Comparison of ENCODE assay signal across 7 mouse cellular contexts in the genomic region with DNA sequence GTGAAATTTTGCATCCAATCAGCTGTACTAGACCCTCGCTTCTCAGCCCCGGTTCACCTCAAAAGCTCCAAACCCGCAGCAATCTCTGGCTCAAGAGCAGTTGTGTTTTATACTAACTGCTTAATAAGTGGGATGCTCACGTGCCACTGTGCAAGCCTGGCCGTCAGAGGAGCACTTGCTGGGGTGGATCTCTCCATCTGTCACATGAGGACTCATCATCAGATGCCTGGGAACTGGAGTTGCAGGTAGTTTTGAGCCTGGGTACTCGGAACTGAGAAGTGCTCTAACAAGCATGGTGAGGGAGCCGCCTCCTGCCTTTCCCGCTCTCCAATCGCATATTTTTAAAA. TPM values are rescaled to one million over a fixed set of nuclear protein-coding genes. Genes with fewer than 3 reads are reported as not detected.
DNase-seq lines count a peak whose midpoint lies in the region; ATAC-seq and TF ChIP-seq lines count a peak whose summit lies in the region.

No protein-coding gene starts in this region.

- no peak for DNase-seq in liver, embryonic 11.5 days (ENCODE audit: low spot score)
- no peak for DNase-seq in liver, postnatal 0 days
- no peak for DNase-seq in hindbrain, embryonic 14.5 days (ENCODE audit: low spot score)
- DNase-seq in midbrain, postnatal 0 days (ENCODE audit: low spot score): no peak
- no peak for DNase-seq in thymus, postnatal 4 days

- no peak; the same call in 1 of the 2 replicates for ATAC-seq in liver, embryonic 11.5 days (replicated peaks; ENCODE audit: low FRiP score)
- no peak for ATAC-seq in liver, postnatal 0 days
- ATAC-seq in embryonic facial prominence, embryonic 15.5 days (ENCODE audit: insufficient number of reproducible peaks, low FRiP score, low TSS enrichment, low read depth): no peak
- no peak for ATAC-seq in hindbrain, embryonic 14.5 days (ENCODE audit: low FRiP score)
- no peak for ATAC-seq in midbrain, postnatal 0 days (ENCODE audit: low FRiP score)
- ATAC-seq in activated CD4-positive, CD25-positive, alpha-beta regulatory T cell, adult 4 months: no peak

- H3K9ac ChIP-seq in liver, embryonic 11.5 days (ENCODE audit: low read depth, low read length): peak overlapping the region; percentile 58
- H3K9ac ChIP-seq in liver, postnatal 0 days (replicated peaks): no peak overlapping the region
- no peak overlapping the region for H3K9ac ChIP-seq in embryonic facial prominence, embryonic 15.5 days
- H3K9ac ChIP-seq in hindbrain, embryonic 14.5 days: no peak overlapping the region
- H3K9ac ChIP-seq in midbrain, postnatal 0 days (replicated peaks; ENCODE audit: low read length, poor library complexity, severe bottlenecking): no peak overlapping the region

- H3K4me3 ChIP-seq in liver, embryonic 11.5 days (ENCODE audit: low read depth, low read length): peak overlapping the region; percentile 34
- H3K4me3 ChIP-seq in liver, postnatal 0 days (ENCODE audit: low read depth, low read length): no peak overlapping the region
- 0 out of 2 replicates have a peak overlapping the region, but pooled peaks have one; percentile 13 for H3K4me3 ChIP-seq in embryonic facial prominence, embryonic 15.5 days (replicated peaks)
- no peak overlapping the region for H3K4me3 ChIP-seq in hindbrain, embryonic 14.5 days (replicated peaks; ENCODE audit: low read length)
- no peak overlapping the region for H3K4me3 ChIP-seq in midbrain, postnatal 0 days (ENCODE audit: low read depth, low read length)

- no peaks in the 10 kb centered on the region for H3K36me3 ChIP-seq in liver, embryonic 11.5 days (ENCODE audit: control insufficient read depth, insufficient read depth, low read length)
- H3K36me3 ChIP-seq in liver, postnatal 0 days (replicated peaks; ENCODE audit: insufficient read depth, low read length): no peaks in the 10 kb centered on the region
- no peaks in the 10 kb centered on the region for H3K36me3 ChIP-seq in embryonic facial prominence, embryonic 15.5 days
- no peaks in the 10 kb centered on the region for H3K36me3 ChIP-seq in hindbrain, embryonic 14.5 days (replicated peaks; ENCODE audit: control insufficient read depth, insufficient read depth)
- H3K36me3 ChIP-seq in midbrain, postnatal 0 days (ENCODE audit: insufficient read depth, low read length): no peaks in the 10 kb centered on the region

- H3K9me3 ChIP-seq in liver, embryonic 11.5 days (ENCODE audit: control insufficient read depth, low read length): no peaks in the 10 kb centered on the region
- no peaks in the 10 kb centered on the region for H3K9me3 ChIP-seq in liver, postnatal 0 days (ENCODE audit: low read length)
- H3K9me3 ChIP-seq in embryonic facial prominence, embryonic 15.5 days (replicated peaks): no peaks in the 10 kb centered on the region
- H3K9me3 ChIP-seq in hindbrain, embryonic 14.5 days (ENCODE audit: control insufficient read depth, low read length): no peaks in the 10 kb centered on the region
- no peaks in the 10 kb centered on the region for H3K9me3 ChIP-seq in midbrain, postnatal 0 days (ENCODE audit: low read length)

- peak overlapping the region; percentile 65 for H3K4me2 ChIP-seq in liver, embryonic 11.5 days
- H3K4me2 ChIP-seq in liver, postnatal 0 days (ENCODE audit: low read depth, low read length): no peak overlapping the region
- peak overlapping the region; percentile 37 for H3K4me2 ChIP-seq in embryonic facial prominence, embryonic 15.5 days (replicated peaks)
- peak overlapping the region; percentile 36 for H3K4me2 ChIP-seq in hindbrain, embryonic 14.5 days (replicated peaks)
- H3K4me2 ChIP-seq in midbrain, postnatal 0 days (ENCODE audit: low read depth, low read length, poor library complexity, severe bottlenecking): peak overlapping the region; percentile 30

- H3K27me3 ChIP-seq in liver, embryonic 11.5 days (replicated peaks; ENCODE audit: control insufficient read depth, insufficient read depth, low read length): no peaks in the 10 kb centered on the region
- H3K27me3 ChIP-seq in liver, postnatal 0 days (ENCODE audit: insufficient read depth, low read length): no peaks in the 10 kb centered on the region
- H3K27me3 ChIP-seq in embryonic facial prominence, embryonic 15.5 days: no peaks in the 10 kb centered on the region
- H3K27me3 ChIP-seq in hindbrain, embryonic 14.5 days (ENCODE audit: control insufficient read depth, insufficient read depth, low read length): no peaks in the 10 kb centered on the region
- H3K27me3 ChIP-seq in midbrain, postnatal 0 days (ENCODE audit: insufficient read depth, low read length): no peaks in the 10 kb centered on the region

- TF ChIP-seq EP300 in liver, postnatal 0 days (IDR thresholded peaks at IDR 0.05; ENCODE audit: low read depth): no peak

- no peak overlapping the region for H3K27ac ChIP-seq in liver, embryonic 11.5 days (ENCODE audit: low read depth, low read length)
- H3K27ac ChIP-seq in liver, postnatal 0 days (ENCODE audit: low read depth): no peak overlapping the region
- no peak overlapping the region for H3K27ac ChIP-seq in embryonic facial prominence, embryonic 15.5 days (replicated peaks)
- H3K27ac ChIP-seq in hindbrain, embryonic 14.5 days: no peak overlapping the region
- H3K27ac ChIP-seq in midbrain, postnatal 0 days (ENCODE audit: low read depth, low read length): no peak overlapping the region

- no peak for TF ChIP-seq CTCF in liver, postnatal 0 days (IDR thresholded peaks at IDR 0.05; ENCODE audit: low read depth)
- no peak for TF ChIP-seq CTCF in midbrain, postnatal 0 days (IDR thresholded peaks at IDR 0.05)

- peaks cover 11% of the 10 kb centered on the region for H3K4me1 ChIP-seq in liver, embryonic 11.5 days (replicated peaks; ENCODE audit: control insufficient read depth, insufficient read depth, low read length)
- H3K4me1 ChIP-seq in liver, postnatal 0 days (ENCODE audit: insufficient read depth): peaks cover 7% of the 10 kb centered on the region; the same call in 1 of the 2 replicates
- peaks cover 3% of the 10 kb centered on the region; the same call in 1 of the 2 replicates for H3K4me1 ChIP-seq in embryonic facial prominence, embryonic 15.5 days
- H3K4me1 ChIP-seq in hindbrain, embryonic 14.5 days (replicated peaks; ENCODE audit: control insufficient read depth, insufficient read depth, low read length): 0 out of 2 replicates have a peak, but pooled peaks cover 3% of the 10 kb centered on the region
- no peaks in the 10 kb centered on the region for H3K4me1 ChIP-seq in midbrain, postnatal 0 days (ENCODE audit: insufficient read depth, low read length)

- WGBS in liver, embryonic 11.5 days: 16% methylated on average over 9 of the region's 9 CpGs
- WGBS in liver, postnatal 0 days (ENCODE audit: insufficient replicate concordance): 24% methylated on average over 9 of the region's 9 CpGs
- WGBS in embryonic facial prominence, embryonic 15.5 days: 7% methylated on average over 9 of the region's 9 CpGs
- 7% methylated on average over 9 of the region's 9 CpGs for WGBS in hindbrain, embryonic 14.5 days
- 13% methylated on average over 9 of the region's 9 CpGs for WGBS in midbrain, postnatal 0 days

RNA-seq across cellular contexts. Expression of gene Fam160b1, which starts 44.0 kb away (rescaled TPM):
- 11.9 and 12.6 TPM in 2 replicates for polyA plus RNA-seq in liver, embryonic 11.5 days (2014; fragmentation: Nextera tagmentation; extraction: Ambion mirVana)
- polyA plus RNA-seq in liver, postnatal 0 days (2015; fragmentation: Nextera tagmentation; extraction: Ambion mirVana): 7.8 and 9.2 TPM in 2 replicates
- 15.3 and 16.3 TPM in 2 replicates for polyA plus RNA-seq in embryonic facial prominence, embryonic 15.5 days (2015; fragmentation: Nextera tagmentation; extraction: Ambion mirVana)
- 17.4 and 18.5 TPM in 2 replicates for polyA plus RNA-seq in hindbrain, embryonic 14.5 days (2014; fragmentation: Nextera tagmentation; extraction: Ambion mirVana)
- 19.9 and 22.4 TPM in 2 replicates for total RNA-seq in midbrain, postnatal 0 days (2014; rRNA removed)
- polyA plus RNA-seq in midbrain, postnatal 0 days (2015; fragmentation: Nextera tagmentation; extraction: Ambion mirVana): 10.7 and 11.0 TPM in 2 replicates
- polyA plus RNA-seq in activated CD4-positive, CD25-positive, alpha-beta regulatory T cell, adult 4 months (2017; shearing (Covaris generic)): 1 to 10 TPM; 8.3 to 9.0 TPM

RNA-seq across cellular contexts. Expression of gene Trub1, which starts 48.2 kb away (rescaled TPM):
- polyA plus RNA-seq in liver, embryonic 11.5 days (2014; fragmentation: Nextera tagmentation; extraction: Ambion mirVana): 27.5 and 28.9 TPM in 2 replicates
- 7.7 and 8.6 TPM in 2 replicates for polyA plus RNA-seq in liver, postnatal 0 days (2015; fragmentation: Nextera tagmentation; extraction: Ambion mirVana)
- 21.7 and 24.1 TPM in 2 replicates for polyA plus RNA-seq in embryonic facial prominence, embryonic 15.5 days (2015; fragmentation: Nextera tagmentation; extraction: Ambion mirVana)
- polyA plus RNA-seq in hindbrain, embryonic 14.5 days (2014; fragmentation: Nextera tagmentation; extraction: Ambion mirVana): 13.6 and 14.1 TPM in 2 replicates
- total RNA-seq in midbrain, postnatal 0 days (2014; rRNA removed): 18.5 and 23.6 TPM in 2 replicates
- polyA plus RNA-seq in midbrain, postnatal 0 days (2015; fragmentation: Nextera tagmentation; extraction: Ambion mirVana): 18.2 and 18.3 TPM in 2 replicates
- 1 to 10 TPM; 5.7 to 9.7 TPM for polyA plus RNA-seq in activated CD4-positive, CD25-positive, alpha-beta regulatory T cell, adult 4 months (2017; shearing (Covaris generic))

Comparison
In these comparisons a context has a peak if more than half of its experiments do, and no peak if none do; other contexts are left out.
1. H3K4me3 ChIP-seq: peak in liver, embryonic 11.5 days (single experiment) and embryonic facial prominence, embryonic 15.5 days (single experiment); none in liver, postnatal 0 days (single experiment), hindbrain, embryonic 14.5 days (single experiment) and midbrain, postnatal 0 days (single experiment).